Mouse (Mus musculus): ENCODE measurements around the gene Plpp2. TPM values are rescaled to one million over a fixed set of nuclear protein-coding genes. Genes with fewer than 3 reads are reported as not detected.

Plpp2 gene
- polyA plus RNA-seq, 1 experiment: not detected

GRCm38 (mm10) chr10:79546483-79546882, 12.9 kb upstream of the Plpp2 start:
- Histone ChIP-seq H3K4me1 (ENCODE audit: control insufficient read depth, insufficient read depth, low read length) (0 out of 2 replicates have a peak, but pooled peaks cover 3% of the 10 kb centered on the region), H3K27ac (ENCODE audit: insufficient read depth, low read depth, low read length) (no peak overlapping the region), H3K4me3 (ENCODE audit: insufficient read depth, low read depth, low read length) (no peak overlapping the region)
- no peak for TF ChIP-seq CTCF (IDR thresholded peaks at IDR 0.05; ENCODE audit: insufficient read depth, low read depth, low read length)
- TF ChIP-seq POLR2A (IDR thresholded peaks at IDR 0.05; ENCODE audit: insufficient read depth, low read depth, low read length): no peak
- WGBS: 92% methylated on average over 11 of the region's 11 CpGs

- H3K4me1 ChIP-seq (ENCODE audit: control insufficient read depth, insufficient read depth, low read length): no peaks in the 10 kb centered on the region
- WGBS: 80% methylated on average over 12 of the region's 12 CpGs
- no peak overlapping the region for H3K4me3 ChIP-seq (ENCODE audit: insufficient read depth, low read depth, low read length)
- TF ChIP-seq CTCF (IDR thresholded peaks at IDR 0.05; ENCODE audit: insufficient read depth, low read depth, low read length): no peak
- no peak overlapping the region for H3K27ac ChIP-seq (ENCODE audit: insufficient read depth, low read depth, low read length)
These were observed 12.3 kb upstream of the Plpp2 start for GRCm38 (mm10) chr10:79545891-79546290.

GRCm38 (mm10) chr10:79544631-79545030, 11.0 kb upstream of the Plpp2 start:
- TF ChIP-seq CTCF (IDR thresholded peaks at IDR 0.05; ENCODE audit: insufficient read depth, low read depth, low read length): no peak
- TF ChIP-seq POLR2A (IDR thresholded peaks at IDR 0.05; ENCODE audit: insufficient read depth, low read depth, low read length): no peak
- no peak overlapping the region for H3K27ac ChIP-seq (ENCODE audit: insufficient read depth, low read depth, low read length)
- WGBS: 94% methylated on average over 5 of the region's 5 CpGs
- H3K4me1 ChIP-seq (ENCODE audit: control insufficient read depth, insufficient read depth, low read length): no peaks in the 10 kb centered on the region
- no peak overlapping the region for H3K4me3 ChIP-seq (ENCODE audit: insufficient read depth, low read depth, low read length)

GRCm38 (mm10) chr10:79543884-79544597, 10.4 kb upstream of the Plpp2 start:
- no peaks in the 10 kb centered on the region for H3K4me1 ChIP-seq (ENCODE audit: control insufficient read depth, insufficient read depth, low read length)
- TF ChIP-seq POLR2A (IDR thresholded peaks at IDR 0.05; ENCODE audit: insufficient read depth, low read depth, low read length): no peak
- TF ChIP-seq CTCF (IDR thresholded peaks at IDR 0.05; ENCODE audit: insufficient read depth, low read depth, low read length): no peak
- WGBS: 84% methylated on average over 9 of the region's 9 CpGs
- H3K27ac ChIP-seq (ENCODE audit: insufficient read depth, low read depth, low read length): no peak overlapping the region
- H3K4me3 ChIP-seq (ENCODE audit: insufficient read depth, low read depth, low read length): no peak overlapping the region

GRCm38 (mm10) chr10:79542171-79542570, 8.6 kb upstream of the Plpp2 start:
- Histone ChIP-seq H3K4me1 (ENCODE audit: control insufficient read depth, insufficient read depth, low read length) (no peaks in the 10 kb centered on the region), H3K27ac (ENCODE audit: insufficient read depth, low read depth, low read length) (no peak overlapping the region), H3K4me3 (ENCODE audit: insufficient read depth, low read depth, low read length) (no peak overlapping the region)
- WGBS: 88% methylated on average over 11 of the region's 11 CpGs
- no peak for TF ChIP-seq CTCF (IDR thresholded peaks at IDR 0.05; ENCODE audit: insufficient read depth, low read depth, low read length)
- TF ChIP-seq POLR2A (IDR thresholded peaks at IDR 0.05; ENCODE audit: insufficient read depth, low read depth, low read length): no peak

- TF ChIP-seq CTCF (IDR thresholded peaks at IDR 0.05; ENCODE audit: insufficient read depth, low read depth, low read length) (no peak), POLR2A (IDR thresholded peaks at IDR 0.05; ENCODE audit: insufficient read depth, low read depth, low read length) (no peak)
- H3K27ac ChIP-seq (ENCODE audit: insufficient read depth, low read depth, low read length): no peak overlapping the region
- WGBS: 74% methylated on average over 15 of the region's 15 CpGs
- H3K4me1 ChIP-seq (ENCODE audit: control insufficient read depth, insufficient read depth, low read length): no peaks in the 10 kb centered on the region
- no peak overlapping the region for H3K4me3 ChIP-seq (ENCODE audit: insufficient read depth, low read depth, low read length)
These were observed 7.9 kb upstream of the Plpp2 start for GRCm38 (mm10) chr10:79541522-79541921.

GRCm38 (mm10) chr10:79540746-79541145, 7.2 kb upstream of the Plpp2 start:
- no peak overlapping the region for H3K27ac ChIP-seq (ENCODE audit: insufficient read depth, low read depth, low read length)
- 89% methylated on average over 11 of the region's 11 CpGs for WGBS
- H3K4me1 ChIP-seq (ENCODE audit: control insufficient read depth, insufficient read depth, low read length): no peaks in the 10 kb centered on the region
- H3K4me3 ChIP-seq (ENCODE audit: insufficient read depth, low read depth, low read length): no peak overlapping the region
- TF ChIP-seq POLR2A (IDR thresholded peaks at IDR 0.05; ENCODE audit: insufficient read depth, low read depth, low read length): no peak

- WGBS: 93% methylated on average over 16 of the region's 16 CpGs
- Histone ChIP-seq H3K4me1 (ENCODE audit: control insufficient read depth, insufficient read depth, low read length) (no peaks in the 10 kb centered on the region), H3K27ac (ENCODE audit: insufficient read depth, low read depth, low read length) (no peak overlapping the region), H3K4me3 (ENCODE audit: insufficient read depth, low read depth, low read length) (no peak overlapping the region)
- TF ChIP-seq POLR2A (IDR thresholded peaks at IDR 0.05; ENCODE audit: insufficient read depth, low read depth, low read length) (no peak), CTCF (IDR thresholded peaks at IDR 0.05; ENCODE audit: insufficient read depth, low read depth, low read length) (no peak)
These were observed 6.3 kb upstream of the Plpp2 start for GRCm38 (mm10) chr10:79539701-79540495.

- WGBS: 77% methylated on average over 4 of the region's 4 CpGs
- Histone ChIP-seq H3K4me3 (ENCODE audit: insufficient read depth, low read depth, low read length) (no peak overlapping the region), H3K4me1 (ENCODE audit: control insufficient read depth, insufficient read depth, low read length) (peaks cover 1% of the 10 kb centered on the region), H3K27ac (ENCODE audit: insufficient read depth, low read depth, low read length) (no peak overlapping the region)
- no peak for TF ChIP-seq POLR2A (IDR thresholded peaks at IDR 0.05; ENCODE audit: insufficient read depth, low read depth, low read length)
- no peak for TF ChIP-seq CTCF (IDR thresholded peaks at IDR 0.05; ENCODE audit: insufficient read depth, low read depth, low read length)
These were observed 5.3 kb upstream of the Plpp2 start for GRCm38 (mm10) chr10:79538873-79539272.
